Mouse (Mus musculus): ENCODE results near the gene Serinc5.
"Not testable (repeated sequence)": the region's sequence is repeated elsewhere in the genome, so short reads cannot be mapped to it uniquely, and the experiment has no call there.

Gene Serinc5

DNA sequence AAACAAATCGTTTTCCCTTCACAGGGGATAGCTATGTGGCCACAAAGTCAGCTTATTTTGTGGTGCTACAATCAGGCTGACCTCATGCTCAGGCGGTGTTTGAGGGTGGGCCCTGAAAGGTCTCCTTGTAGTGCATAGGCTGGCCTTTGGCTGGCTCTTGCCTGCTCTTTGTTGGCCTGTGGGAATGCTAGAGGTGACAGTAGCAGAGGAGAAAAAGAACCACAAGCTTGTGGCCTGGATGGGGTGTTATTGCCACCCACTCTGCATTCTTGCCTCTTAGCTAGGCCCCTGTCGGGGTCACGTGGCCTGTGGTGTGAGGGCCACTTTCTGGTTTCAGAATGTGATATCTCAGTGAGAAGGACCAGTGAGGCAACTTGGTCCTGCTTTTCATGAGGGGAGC is 54.1 kb downstream of the Serinc5 start:
- DNase-seq (ENCODE audit: low spot score in 2 of 2), result no peak

DNA sequence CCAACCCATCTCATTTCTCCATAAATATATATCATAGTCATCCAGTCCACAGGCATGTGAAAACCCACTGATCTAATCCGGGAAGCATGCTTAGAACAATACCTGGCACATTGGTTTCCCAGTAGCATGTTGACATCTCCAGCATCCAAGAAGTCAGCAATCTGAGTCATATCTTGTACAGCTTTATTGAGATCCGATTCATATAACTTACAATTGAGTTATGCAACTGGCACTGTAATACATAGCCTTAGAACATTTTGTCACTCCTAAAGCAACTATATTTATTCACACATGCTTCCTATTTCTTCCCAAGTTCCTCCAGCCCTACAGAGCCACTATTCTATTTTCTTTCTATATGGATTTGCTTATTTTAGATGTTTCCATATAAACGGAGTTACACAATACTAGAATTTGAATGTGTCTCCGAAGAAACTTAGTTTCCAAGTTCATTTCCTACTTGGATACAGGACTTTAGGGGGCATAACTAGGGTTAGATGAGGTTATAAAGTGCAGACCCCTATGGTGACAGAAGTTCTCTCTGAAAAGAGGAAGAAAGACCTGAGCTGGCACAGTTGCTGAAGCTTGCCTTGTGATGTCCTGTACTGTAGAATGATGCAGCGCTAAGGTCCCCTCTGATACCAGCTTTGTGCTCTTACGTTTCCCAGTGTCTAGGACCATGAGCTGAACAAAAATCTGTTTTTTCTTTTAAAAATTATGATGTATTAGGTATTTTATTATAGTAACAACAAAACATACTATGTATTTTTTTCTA is 57.5 kb downstream of the Serinc5 start:
- DNase-seq (ENCODE audit: low spot score in 2 of 2), result no peak

DNA sequence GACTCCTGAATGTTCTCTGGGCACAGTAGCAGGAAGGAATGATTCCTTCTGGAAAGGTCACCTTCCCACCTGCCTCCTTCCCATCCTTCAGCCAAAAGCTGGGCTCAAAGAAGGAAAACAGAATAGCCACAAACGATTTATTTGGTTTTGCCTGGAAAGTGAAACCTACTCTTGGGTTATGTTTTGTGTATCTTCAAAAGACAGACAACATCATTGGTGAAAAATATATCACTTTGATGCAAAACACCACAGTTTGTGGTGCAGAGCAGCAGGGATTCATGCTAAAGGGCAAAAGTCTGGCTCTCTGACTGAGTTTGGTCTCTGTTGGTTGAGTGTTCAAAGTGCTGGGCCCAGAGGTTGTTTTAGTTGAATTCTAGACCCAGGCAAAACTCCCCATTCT is 60.8 kb downstream of the Serinc5 start:
- no peak for DNase-seq (ENCODE audit: low spot score in 2 of 2)

DNA sequence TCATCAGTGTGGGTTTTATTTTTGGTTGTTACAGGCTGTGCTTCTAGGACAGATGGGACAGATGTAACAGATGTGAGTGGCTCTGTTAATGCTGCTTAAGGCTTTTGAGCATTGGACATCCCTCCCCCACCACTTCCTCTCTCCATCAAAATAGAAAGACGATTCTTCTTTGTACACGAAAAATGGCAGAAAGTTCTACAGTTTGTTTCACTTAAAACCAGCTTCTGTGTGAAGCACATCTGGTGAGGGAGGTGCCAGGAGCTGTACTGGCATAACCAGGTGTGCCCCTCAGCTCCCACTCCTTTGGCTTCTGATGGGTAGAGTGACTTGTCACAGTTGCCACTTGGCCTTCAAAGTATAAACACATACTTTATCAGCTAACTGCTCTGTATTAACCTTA is 63.8 kb downstream of the Serinc5 start:
- DNase-seq (ENCODE audit: low spot score in 2 of 2), result no peak

DNA sequence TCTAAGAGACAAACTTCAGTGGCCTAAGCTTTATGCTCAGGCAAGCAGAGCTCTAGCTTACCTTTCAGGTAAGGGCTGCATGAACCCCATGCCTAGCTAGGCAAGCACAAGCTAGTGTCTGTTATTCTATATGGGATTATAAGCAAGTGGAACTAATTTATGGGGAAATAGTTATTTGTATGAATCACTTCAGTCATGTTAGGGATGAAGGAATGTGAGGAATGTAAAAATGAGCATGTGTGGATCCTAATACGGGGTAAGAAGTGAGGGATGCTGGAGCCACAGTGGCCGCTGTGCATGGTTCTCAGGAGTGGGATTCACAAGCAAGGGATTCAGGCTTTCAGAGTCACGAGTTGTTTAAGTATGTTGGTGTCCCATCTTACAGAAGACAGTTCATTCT is 64.4 kb downstream of the Serinc5 start:
- DNase-seq (ENCODE audit: low spot score in 2 of 2), result no peak

DNA sequence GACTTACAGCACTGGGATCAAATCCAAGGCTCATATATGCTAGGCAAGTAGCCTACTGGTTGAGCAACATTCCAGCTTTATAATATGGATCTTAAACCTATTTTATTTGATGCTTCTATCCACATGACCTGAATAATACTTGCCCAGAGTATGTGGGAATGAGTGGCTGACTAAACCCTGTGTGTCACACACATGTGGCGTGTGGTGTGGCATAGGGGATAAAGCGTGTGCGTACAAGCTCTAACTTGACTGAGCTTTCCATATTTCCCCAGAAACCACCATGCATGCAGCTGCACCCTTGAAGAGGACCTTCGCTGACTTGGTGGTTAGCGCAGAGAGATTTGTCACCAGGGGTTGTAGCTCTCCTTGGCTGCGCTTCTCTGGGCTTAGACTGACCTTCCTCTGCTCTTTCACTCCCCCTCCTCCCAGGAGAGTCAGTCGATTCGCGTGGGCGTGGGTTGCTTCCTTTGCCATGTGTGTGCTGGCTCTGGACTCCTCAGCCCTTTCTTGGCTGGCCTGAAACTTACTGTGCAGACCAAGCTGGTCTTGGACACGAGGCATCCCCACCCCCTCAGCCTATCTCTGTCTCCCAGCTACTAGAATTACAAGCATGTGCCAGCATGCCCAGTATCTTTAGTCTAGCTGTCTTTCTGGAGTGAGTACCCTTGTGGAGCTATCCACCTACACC is 65.2 kb downstream of the Serinc5 start:
- peak in 1 of 2 experiments; percentile 43 for DNase-seq (ENCODE audit: low spot score in 2 of 2)

DNA sequence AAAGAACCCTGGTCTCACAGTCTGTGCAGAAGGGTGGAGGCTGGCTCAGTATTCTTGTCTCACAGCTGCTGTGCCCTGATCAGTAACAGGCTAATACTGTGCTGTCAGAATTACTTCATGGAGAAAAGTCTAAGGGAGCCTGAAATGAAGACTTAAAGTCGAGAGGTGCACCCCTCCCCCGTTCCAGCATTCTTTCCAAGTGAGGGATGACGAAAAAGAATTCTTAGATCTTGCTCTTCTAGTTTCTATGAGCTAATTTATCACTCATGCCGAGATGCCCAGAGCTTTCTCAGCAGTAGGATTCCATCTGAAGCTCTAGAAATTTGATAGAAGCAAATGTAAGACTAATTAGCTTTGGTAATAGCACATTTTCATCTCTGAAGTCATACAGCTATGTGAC is 66.8 kb downstream of the Serinc5 start:
- no peak for DNase-seq (ENCODE audit: low spot score in 2 of 2)

DNA sequence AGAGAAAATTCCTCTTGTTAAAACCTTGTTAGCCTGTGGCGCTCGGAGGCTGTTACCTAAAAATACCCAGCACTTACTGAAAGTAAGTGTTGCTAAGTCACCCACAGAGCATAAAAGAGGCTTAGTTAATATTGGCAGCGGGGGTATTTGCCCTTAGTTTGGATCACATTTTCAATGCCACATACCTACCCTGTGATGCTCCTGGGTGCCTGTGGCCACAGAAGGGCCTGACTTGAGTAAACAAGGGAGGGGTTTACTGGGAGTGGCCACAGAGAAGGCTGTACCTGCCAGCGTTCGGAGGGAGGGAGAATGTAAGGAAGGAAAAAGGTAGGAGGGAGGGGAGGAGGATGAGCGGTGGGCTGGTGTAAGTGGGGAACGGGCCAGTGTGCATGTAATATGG is 68.8 kb downstream of the Serinc5 start:
- DNase-seq (ENCODE audit: low spot score in 2 of 2), result no peak

DNA sequence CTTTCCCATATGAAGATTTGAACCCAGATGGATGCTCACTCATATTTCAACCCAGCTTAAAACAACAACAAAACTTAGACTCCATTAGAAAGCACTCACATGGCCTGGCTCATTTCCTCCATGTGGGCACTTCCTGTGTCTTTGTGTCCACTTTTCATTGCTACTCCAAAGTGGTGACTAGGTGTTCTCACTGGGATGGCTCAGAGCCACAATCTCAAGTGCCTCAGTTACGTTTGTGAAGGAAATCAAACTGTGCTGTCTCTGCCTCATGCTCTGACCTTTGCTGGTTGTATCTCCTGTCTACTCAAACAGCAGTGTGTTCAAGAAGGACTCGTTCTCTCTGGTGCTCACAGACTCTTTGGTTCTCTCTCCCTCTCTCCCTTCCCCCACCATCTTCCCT is 70.7 kb downstream of the Serinc5 start:
- no peak for DNase-seq (ENCODE audit: low spot score in 2 of 2)

DNA sequence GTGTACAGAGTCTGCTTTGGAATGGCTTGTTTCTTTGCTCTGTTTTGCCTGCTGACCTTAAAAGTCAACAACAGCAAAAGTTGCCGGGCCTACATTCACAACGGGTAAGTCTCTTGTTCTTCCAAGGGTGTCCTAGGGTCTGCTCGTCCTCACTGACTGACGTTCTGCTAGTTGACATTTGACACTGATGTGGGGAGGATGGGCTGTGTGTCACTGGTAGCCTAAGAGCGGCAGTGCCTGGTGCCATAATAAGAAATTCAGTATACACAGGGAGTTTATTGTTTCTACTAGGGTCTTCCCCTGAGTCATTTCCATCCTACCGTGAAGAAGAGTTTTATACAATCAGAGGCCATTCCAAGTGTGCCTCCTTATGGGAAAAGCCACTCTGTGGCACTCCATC is 71.9 kb downstream of the Serinc5 start:
- DNase-seq (ENCODE audit: low spot score in 2 of 2), result no peak

DNA sequence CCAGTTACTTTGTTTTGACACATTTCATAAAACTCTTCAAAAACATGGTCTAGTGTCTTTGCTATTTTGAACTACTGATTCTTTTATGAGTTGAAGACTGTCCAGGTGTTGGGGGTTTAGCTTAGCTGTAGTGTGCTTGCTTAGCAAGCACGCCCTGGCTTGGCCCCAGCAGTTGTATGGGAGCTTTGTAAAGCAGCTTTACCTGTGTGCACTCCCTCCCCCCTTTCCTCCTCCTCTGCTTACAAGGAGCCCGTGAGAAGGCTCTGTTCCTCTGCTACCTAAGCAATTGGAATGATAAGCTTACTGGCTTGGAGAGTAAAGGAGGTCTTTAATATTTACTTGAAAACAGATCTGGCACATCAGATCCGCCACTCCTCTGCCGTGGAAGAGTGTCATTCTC is 72.6 kb downstream of the Serinc5 start:
- DNase-seq (ENCODE audit: low spot score in 2 of 2), result no peak

DNA sequence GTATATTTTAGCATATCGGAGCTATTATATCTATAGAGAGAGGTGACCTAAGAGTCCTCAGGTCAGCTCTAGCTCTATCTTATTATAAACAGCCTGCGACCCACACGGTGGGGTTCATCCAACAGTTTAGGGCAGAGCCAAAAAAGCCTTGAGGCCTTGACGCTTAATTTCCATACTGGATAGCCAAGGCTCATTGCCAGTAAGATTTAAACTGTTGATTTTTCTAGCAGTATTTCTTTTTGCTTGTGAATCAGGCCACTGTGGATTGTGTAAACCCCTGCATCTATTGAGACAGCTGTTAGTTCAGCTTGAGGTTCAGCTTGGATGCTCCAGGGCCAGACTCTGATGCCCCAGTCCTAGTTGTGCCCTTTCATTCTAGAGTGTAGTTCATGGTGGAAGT is 73.4 kb downstream of the Serinc5 start:
- no peak for DNase-seq (ENCODE audit: low spot score in 2 of 2)

DNA sequence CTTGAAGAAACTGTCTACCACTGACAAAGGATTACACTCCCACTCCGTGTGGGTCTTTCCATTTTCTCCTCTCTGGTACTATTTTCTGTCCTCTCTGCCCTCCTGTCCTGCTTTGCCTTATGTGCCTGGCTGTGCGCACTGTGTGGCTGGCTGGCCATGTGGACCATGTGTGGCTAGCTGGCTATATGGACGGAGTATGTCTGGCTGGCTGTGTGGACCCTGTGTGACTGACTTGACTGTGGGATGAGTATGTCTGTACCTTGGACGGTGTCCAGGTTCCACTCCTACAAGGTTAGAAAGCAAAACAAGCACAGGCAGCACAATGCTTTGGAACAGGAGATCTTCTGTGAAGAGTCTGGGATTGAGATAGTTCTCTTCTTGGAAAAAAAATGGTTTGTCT is 74.4 kb downstream of the Serinc5 start:
- DNase-seq (ENCODE audit: low spot score in 2 of 2), result no peak

DNA sequence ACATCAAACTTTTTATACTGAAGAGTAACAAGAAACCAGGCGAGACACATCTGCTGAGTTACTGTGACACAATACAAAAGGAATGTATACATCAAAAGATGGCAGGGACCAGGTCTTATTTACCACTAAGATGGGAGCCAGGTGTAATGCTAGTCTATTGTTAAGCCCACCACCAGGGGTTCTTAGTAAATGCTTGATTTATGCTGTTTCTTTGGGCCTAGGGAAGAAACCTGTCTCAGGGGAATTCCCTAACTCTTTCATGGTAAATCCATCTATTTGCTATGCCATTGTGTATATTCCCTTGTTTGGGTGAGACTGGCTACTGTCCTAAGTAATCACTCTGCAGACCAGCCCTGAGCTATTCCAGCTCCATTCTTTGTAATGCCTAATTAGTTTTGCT is 76.3 kb downstream of the Serinc5 start:
- DNase-seq (ENCODE audit: low spot score in 2 of 2), result not testable (repeated sequence)

DNA sequence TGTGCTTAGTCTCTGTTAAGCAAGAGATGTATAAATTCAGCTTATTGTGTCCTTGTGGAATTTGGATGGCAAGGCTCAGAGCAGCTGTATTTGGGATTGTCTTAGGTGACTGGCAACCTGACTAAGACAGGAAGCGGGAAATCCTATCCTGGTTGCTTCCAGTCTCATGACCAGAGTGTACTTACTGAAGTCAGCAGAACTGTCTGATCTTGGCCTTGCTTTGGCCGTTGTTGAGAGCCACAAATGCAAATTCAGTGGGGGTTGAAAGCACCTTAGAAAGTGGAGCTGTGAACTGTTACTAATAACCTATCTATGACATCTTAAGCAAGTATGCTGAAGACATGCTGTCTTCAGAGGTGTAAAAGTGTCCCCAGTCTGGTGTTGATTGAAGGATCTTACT is 78.2 kb downstream of the Serinc5 start:
- no peak for DNase-seq (ENCODE audit: low spot score in 2 of 2)

DNA sequence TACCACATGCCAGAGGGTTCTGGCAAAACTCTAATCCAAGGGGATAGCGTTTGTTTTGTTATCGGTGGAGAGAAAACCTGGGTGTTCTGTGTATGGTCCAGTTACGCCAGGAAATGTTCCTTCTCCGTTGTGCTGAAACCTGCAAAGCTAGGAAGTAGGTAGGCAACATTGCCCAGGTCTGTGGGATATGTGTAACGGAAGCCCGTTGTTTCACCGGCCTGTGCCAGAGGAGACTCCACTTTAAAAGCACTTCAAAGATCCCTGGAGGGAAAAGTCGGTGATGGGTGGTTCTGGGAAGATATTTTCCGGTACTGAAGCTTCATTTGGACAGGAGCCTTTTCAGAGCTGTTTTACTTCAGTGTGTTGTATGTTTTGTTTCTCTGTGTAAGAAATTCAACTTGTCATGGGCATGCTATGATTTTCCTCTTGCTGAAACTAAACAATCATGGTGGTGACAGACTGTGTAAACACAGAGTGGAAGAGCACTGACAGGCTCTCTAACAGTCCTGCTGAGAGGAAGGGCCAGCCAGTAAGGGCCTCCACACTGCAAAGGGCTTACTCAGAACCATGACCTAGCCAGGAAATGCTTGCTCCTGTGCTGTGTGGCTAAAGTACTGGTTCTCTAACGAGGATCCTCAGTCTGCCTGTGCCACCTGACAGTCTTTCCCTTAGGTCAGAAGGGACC is 83.1 kb downstream of the Serinc5 start:
- peak in 1 of 2 experiments; percentile 9 for DNase-seq (ENCODE audit: low spot score in 2 of 2)

DNA sequence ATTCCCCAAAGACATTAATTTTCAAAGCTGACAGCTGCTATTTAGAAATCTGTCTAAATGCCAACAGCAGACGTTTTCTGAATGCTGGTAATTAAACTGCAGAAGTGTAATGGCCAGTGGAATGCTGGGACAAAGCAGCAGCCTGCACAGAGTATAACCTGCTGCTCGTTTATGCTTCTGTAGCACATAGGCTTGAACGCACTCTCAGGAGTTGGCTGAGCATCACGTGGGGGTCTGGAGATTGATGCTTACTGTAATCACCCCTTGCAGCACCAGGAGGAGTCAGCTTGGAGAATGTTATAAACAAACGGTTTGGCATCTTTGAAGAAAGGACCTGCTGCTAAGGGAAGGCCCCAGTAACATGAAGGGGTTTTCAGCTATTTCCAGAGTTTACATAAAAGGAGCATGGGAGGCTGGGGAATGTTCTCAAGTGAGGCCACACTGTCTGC is 85.6 kb downstream of the Serinc5 start:
- DNase-seq (ENCODE audit: low spot score in 2 of 2), result peak in 1 of 2 experiments; percentile 24

DNA sequence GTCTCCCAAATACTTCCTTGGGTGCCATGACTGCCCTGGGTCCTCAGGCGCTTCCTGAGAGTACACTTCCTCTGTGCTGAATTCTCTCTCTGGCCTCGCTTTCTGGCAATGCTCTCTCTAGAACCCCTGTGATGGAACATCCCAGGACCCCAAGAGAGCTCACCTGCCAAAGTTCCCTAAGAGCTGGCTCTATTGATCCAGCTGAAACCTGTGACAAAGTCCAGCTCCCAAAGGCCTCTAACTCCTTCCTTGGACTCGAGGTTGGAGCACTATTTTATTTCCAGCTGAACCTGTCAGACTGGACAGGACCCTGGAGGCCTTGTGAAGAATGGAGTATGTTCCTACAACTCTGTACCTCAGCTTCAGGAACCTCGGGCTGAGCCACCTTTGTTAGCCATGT is 86.2 kb downstream of the Serinc5 start:
- DNase-seq (ENCODE audit: low spot score in 2 of 2), result peak in 1 of 2 experiments; percentile 14

DNA sequence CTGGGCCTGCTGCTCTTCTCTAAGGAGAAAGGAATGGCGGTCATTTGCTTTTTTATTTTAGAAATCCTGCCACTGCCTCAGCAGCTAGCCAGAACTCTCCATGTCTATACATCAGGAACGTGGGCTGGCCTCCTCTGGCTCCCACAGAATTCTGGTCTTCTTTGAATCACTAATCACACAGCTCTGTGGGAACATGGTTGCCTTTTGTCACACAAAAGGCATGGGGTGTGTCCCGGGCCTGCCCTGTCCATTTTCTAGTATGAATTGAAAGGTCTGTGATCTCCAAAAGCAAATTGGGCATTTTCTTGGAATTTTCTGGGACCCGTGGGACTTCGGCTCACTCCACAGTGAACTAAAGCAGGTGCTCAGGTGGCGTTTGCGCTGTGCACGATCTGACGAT is 87.9 kb downstream of the Serinc5 start:
- no peak for DNase-seq (ENCODE audit: low spot score in 2 of 2)

DNA sequence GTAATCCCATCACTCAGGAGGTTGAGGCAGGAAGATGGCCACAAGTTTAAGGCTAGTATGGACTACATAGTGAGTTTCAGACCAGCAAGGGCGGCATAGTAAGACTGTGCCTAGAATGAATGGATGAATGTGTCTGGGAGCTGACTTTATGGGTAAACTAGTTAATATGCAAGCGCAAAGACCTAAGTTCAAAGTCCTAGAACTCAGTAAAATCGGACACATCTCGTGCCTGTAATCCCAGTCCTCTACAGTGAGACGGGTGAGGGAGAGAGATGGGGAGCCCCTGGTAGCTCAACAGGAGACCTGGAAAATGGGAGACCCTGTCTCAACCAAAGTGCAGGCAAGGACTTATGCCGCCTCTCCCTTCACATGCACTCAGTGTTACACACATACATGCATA is 88.5 kb downstream of the Serinc5 start:
- no peak for DNase-seq (ENCODE audit: low spot score in 2 of 2)

DNA sequence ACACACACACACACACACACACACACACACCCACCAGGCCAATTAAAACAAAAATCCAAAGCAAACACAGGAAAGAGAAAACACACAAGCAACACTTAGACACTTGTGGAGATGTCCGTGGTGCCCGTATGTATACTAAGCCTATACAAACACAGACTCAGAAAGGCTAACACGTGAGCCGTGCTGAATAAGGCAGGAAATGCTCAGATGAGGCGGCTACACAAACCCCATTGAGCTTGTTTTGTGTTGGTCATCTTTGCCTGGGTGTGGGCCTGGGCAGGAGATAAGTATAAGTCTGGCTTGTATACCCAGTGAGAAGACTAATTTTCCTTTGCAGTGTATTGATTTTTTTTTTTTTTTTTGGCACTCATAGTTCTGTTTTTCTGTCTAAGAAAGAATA is 91.1 kb downstream of the Serinc5 start:
- no peak for DNase-seq (ENCODE audit: low spot score in 2 of 2)

DNA sequence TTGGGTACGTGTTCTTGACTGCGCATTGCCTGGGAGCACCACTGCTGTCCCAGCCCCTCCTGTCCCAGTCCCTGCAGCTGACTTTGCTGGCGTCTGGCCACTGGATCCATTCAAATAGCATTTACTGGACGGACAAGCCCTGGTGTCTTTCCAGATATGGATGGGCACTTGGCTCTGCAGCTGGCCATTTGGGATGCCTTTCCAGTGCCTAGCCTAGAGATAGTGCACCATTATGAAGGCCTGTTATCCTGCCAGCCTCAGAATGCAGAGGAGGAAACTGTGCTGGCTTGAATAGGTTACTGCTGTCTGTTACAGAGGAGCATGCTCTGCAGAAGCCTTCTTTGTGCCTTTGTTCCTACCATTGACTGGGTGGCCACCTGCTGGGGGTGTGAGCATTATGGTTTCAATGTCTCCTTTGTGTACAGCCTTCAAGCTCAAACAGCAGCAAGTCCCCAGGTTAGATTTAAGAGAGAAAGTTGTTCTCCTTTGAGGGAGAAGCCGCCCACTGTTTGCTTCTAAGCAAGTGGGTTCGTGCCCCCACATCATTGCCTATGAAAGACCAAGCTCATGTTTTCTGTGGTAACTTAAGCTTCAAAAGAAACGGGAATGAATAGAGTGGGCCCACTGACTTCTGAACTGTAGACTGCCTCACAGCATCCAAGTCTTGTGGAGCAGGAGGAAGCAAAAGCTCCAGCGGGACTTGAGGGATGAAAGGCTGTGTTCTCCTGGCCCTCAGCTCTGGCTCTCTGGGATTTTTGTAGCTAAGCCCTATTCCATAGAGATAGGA is 92.5 kb downstream of the Serinc5 start:
- DNase-seq (ENCODE audit: low spot score in 2 of 2), result peak; percentile 85 to 87

All from right cerebral cortex, postnatal 10 days (tissue).